Mouse (Mus musculus): Measurements from ENCODE around the gene Ptprs.

GRCm38 (mm10) chr17:56507161-56508068, 31.1 kb upstream of the Ptprs start:
- no peak for TF ChIP-seq CTCF (IDR thresholded peaks at IDR 0.05; ENCODE audit: extremely low read depth, insufficient read depth, low read length)
- TF ChIP-seq POLR2A (IDR thresholded peaks at IDR 0.05; ENCODE audit: extremely low read depth, insufficient read depth, low read length), result peak; percentile 89

All from cortical plate, adult 2 months (tissue).